Mouse (Mus musculus): ENCODE measurements at regions not wholly inside any gene's neighbourhood (a gene's known extent, or its start where the extent isn't known, plus 50 kb on each side); places are given as distances from the start of the nearest gene placed in this dataset.

- TF ChIP-seq ZNF384 (IDR thresholded peaks at IDR 0.05; ENCODE audit: low read depth, low read length) (no peak), HCFC1 (IDR thresholded peaks at IDR 0.05; ENCODE audit: borderline replicate concordance, insufficient read depth, low read length) (no peak), MAFK (IDR thresholded peaks at IDR 0.05; ENCODE audit: insufficient read depth, low read depth, low read length) (no peak)
Observed at GRCm38 (mm10) chr3:147118092-147118491, 265.9 kb downstream of the Ttll7 start.

All from ES-E14 (cell line).